Mouse (Mus musculus) forebrain, embryonic 14.5 days (tissue): ENCODE measurements around the gene Lrrc4. TPM values are rescaled to one million over a fixed set of nuclear protein-coding genes. Genes with fewer than 3 reads are reported as not detected.

Experiments used
- ATAC-seq: fragments of 200-750 bp; cut with Nextera tagmentation; 2 replicates; pipeline ENCODE4 v1.8.0; 2017; ENCODE audit warnings: mild to moderate bottlenecking, moderate library complexity
- DNase-seq: peaks from one replicate; pipeline ENCODE4 v3.0.0-alpha.2; 2015; ENCODE audit warnings: low spot score
- H3K27ac ChIP-seq: fragments of 300-500 bp; sonication (generic); 2 replicates; pipeline ENCODE4 v1.5.1; 2014; ENCODE audit warnings: low read depth, mild to moderate bottlenecking, control low read depth, low read length, moderate library complexity
- H3K27me3 ChIP-seq: fragments of 300-500 bp; sonication (generic); replicated peaks from 2 replicates; pipeline ENCODE4 v1.6.1; 2014; ENCODE audit warnings: low read length, control low read depth, mixed read lengths; ENCODE audit not compliant: control insufficient read depth, insufficient read depth
- H3K36me3 ChIP-seq: fragments of 300-500 bp; sonication (generic); 2 replicates; pipeline ENCODE4 v1.6.1; 2014; ENCODE audit warnings: low read length, control low read depth; ENCODE audit not compliant: control insufficient read depth, insufficient read depth
- H3K4me1 ChIP-seq: fragments of 300-500 bp; sonication (generic); 2 replicates; pipeline ENCODE4 v1.6.1; 2014; ENCODE audit warnings: antibody characterized with exemption, low read length, control low read depth; ENCODE audit not compliant: control insufficient read depth, insufficient read depth
- H3K4me2 ChIP-seq: fragments of 300-500 bp; sonication (generic); 2 replicates; pipeline ENCODE4 v1.6.1; 2014; ENCODE audit warnings: mild to moderate bottlenecking, control low read depth, low read length
- H3K4me3 ChIP-seq: fragments of 300-500 bp; sonication (generic); 2 replicates; pipeline ENCODE4 v1.5.1; 2014; ENCODE audit warnings: low read depth, low read length, control low read depth
- H3K9ac ChIP-seq: fragments of 300-500 bp; sonication (generic); 2 replicates; pipeline ENCODE4 v1.6.1; 2014; ENCODE audit warnings: mild to moderate bottlenecking, low read length, control low read depth, moderate library complexity
- H3K9me3 ChIP-seq: fragments of 300-500 bp; sonication (generic); replicated peaks from 2 replicates; pipeline ENCODE4 v1.6.1; 2016; ENCODE audit warnings: low read length, control low read depth, mixed read lengths; ENCODE audit not compliant: control insufficient read depth
- WGBS: fragments of 180-500 bp; shearing (Covaris S2); extraction: QIAGEN DNeasy Blood & Tissue Kit; methylation state at CpG from one replicate; pipeline ENCODE4 v1.1.7; 2014; 5-methylcytosine and 5-hydroxymethylcytosine counted together
- polyA plus RNA-seq: library from polyadenylated mRNA; unstranded; fragments of >200 nt; fragmentation: Nextera tagmentation; extraction: Ambion mirVana; gene quantifications from 2 replicates; pipeline ENCODE4 v1.2.1, GENCODE M21; 2014

Gene Lrrc4
- polyA plus RNA-seq, 1 experiment from 2014 or later = 5.8 TPM

GRCm38 (mm10) chr6:28724776-28725175 is 106.8 kb downstream of the Lrrc4 start:
- H3K9me3 ChIP-seq = no peaks in the 10 kb centered on the region
- H3K27ac ChIP-seq = no peak overlapping the region
- no peak overlapping the region for H3K9ac ChIP-seq
- no peaks in the 10 kb centered on the region for H3K27me3 ChIP-seq
- no peak overlapping the region for H3K4me2 ChIP-seq
- H3K4me3 ChIP-seq = no peak overlapping the region
- H3K4me1 ChIP-seq = peaks cover 13% of the 10 kb centered on the region
- no peaks in the 10 kb centered on the region for H3K36me3 ChIP-seq
- no peak for DNase-seq
- ATAC-seq = no peak
- 51% methylated on average over 5 of the region's 5 CpGs for WGBS

GRCm38 (mm10) chr6:28723059-28723458 is 108.5 kb downstream of the Lrrc4 start:
- WGBS = 32% methylated on average over 2 of the region's 2 CpGs
- ATAC-seq (no peak), DNase-seq (no peak)
- H3K9me3 ChIP-seq = no peaks in the 10 kb centered on the region
- no peak overlapping the region for H3K4me2 ChIP-seq
- no peaks in the 10 kb centered on the region for H3K36me3 ChIP-seq
- H3K9ac ChIP-seq = no peak overlapping the region
- H3K27ac ChIP-seq = no peak overlapping the region
- no peak overlapping the region for H3K4me3 ChIP-seq
- H3K4me1 ChIP-seq = no peaks in the 10 kb centered on the region
- no peaks in the 10 kb centered on the region for H3K27me3 ChIP-seq

GRCm38 (mm10) chr6:28720391-28721171 is 111.0 kb downstream of the Lrrc4 start:
- Histone ChIP-seq H3K27me3 (no peaks in the 10 kb centered on the region), H3K36me3 (no peaks in the 10 kb centered on the region), H3K4me3 (no peak overlapping the region), H3K9me3 (no peaks in the 10 kb centered on the region), H3K9ac (no peak overlapping the region), H3K4me1 (no peaks in the 10 kb centered on the region), H3K4me2 (no peak overlapping the region), H3K27ac (no peak overlapping the region)
- ATAC-seq = no peak
- no peak for DNase-seq
- 92% methylated on average over 9 of the region's 9 CpGs for WGBS

GRCm38 (mm10) chr6:28717845-28718237 is 113.7 kb downstream of the Lrrc4 start:
- H3K4me2 ChIP-seq = no peak overlapping the region
- DNase-seq (no peak), ATAC-seq (0 out of 2 replicates have a peak, but pooled peaks have one; percentile 26)
- H3K4me1 ChIP-seq = no peaks in the 10 kb centered on the region
- H3K4me3 ChIP-seq = no peak overlapping the region
- H3K27me3 ChIP-seq = no peaks in the 10 kb centered on the region
- WGBS = 32% methylated on average over 4 of the region's 4 CpGs
- no peak overlapping the region for H3K27ac ChIP-seq
- no peak overlapping the region for H3K9ac ChIP-seq
- no peaks in the 10 kb centered on the region for H3K36me3 ChIP-seq
- H3K9me3 ChIP-seq = no peaks in the 10 kb centered on the region

- DNase-seq (no peak), ATAC-seq (0 out of 2 replicates have a peak, but pooled peaks have one; percentile 15)
- H3K36me3 ChIP-seq = no peaks in the 10 kb centered on the region
- H3K9me3 ChIP-seq = no peaks in the 10 kb centered on the region
- no peak overlapping the region for H3K9ac ChIP-seq
- no peaks in the 10 kb centered on the region for H3K27me3 ChIP-seq
- 36% methylated on average over 7 of the region's 7 CpGs for WGBS
- no peak overlapping the region for H3K4me2 ChIP-seq
- no peaks in the 10 kb centered on the region for H3K4me1 ChIP-seq
- H3K27ac ChIP-seq = no peak overlapping the region
- no peak overlapping the region for H3K4me3 ChIP-seq
These were observed 114.2 kb downstream of the Lrrc4 start for GRCm38 (mm10) chr6:28717203-28717844.

- Histone ChIP-seq H3K4me1 (peaks cover 18% of the 10 kb centered on the region; the same call in 1 of the 2 replicates), H3K36me3 (no peaks in the 10 kb centered on the region), H3K9me3 (no peaks in the 10 kb centered on the region), H3K4me2 (no peak overlapping the region), H3K27ac (no peak overlapping the region), H3K9ac (no peak overlapping the region), H3K27me3 (no peaks in the 10 kb centered on the region), H3K4me3 (no peak overlapping the region)
- no peak for ATAC-seq
- WGBS = 21% methylated on average over 2 of the region's 2 CpGs
- no peak for DNase-seq
These were observed 121.5 kb downstream of the Lrrc4 start for GRCm38 (mm10) chr6:28710035-28710434.

- Histone ChIP-seq H3K9ac (no peak overlapping the region), H3K4me1 (peaks cover 20% of the 10 kb centered on the region), H3K27me3 (no peaks in the 10 kb centered on the region), H3K4me2 (no peak overlapping the region), H3K27ac (no peak overlapping the region), H3K36me3 (no peaks in the 10 kb centered on the region), H3K9me3 (no peaks in the 10 kb centered on the region), H3K4me3 (no peak overlapping the region)
- DNase-seq (peak; percentile 40), ATAC-seq (peak; percentile 27; the same call in 1 of the 2 replicates)
- 68% methylated on average over 12 of the region's 12 CpGs for WGBS
These were observed 124.5 kb downstream of the Lrrc4 start for GRCm38 (mm10) chr6:28706976-28707592.

- Histone ChIP-seq H3K4me1 (peaks cover 20% of the 10 kb centered on the region), H3K9ac (no peak overlapping the region), H3K36me3 (no peaks in the 10 kb centered on the region), H3K27me3 (no peaks in the 10 kb centered on the region), H3K4me2 (no peak overlapping the region), H3K27ac (no peak overlapping the region), H3K4me3 (no peak overlapping the region), H3K9me3 (no peaks in the 10 kb centered on the region)
- DNase-seq (no peak), ATAC-seq (peak; percentile 21; the same call in 1 of the 2 replicates)
- 64% methylated on average over 8 of the region's 8 CpGs for WGBS
These were observed 125.2 kb downstream of the Lrrc4 start for GRCm38 (mm10) chr6:28706108-28706975.
